Mouse (Mus musculus) MEL-GATA-1-ER (cell line): Measurements from ENCODE around the gene Armc3.

Experiments
- DNase-seq: peaks from one replicate; pipeline ENCODE4 v3.0.0-alpha.2; 2012; ENCODE audit warnings: low read depth; ENCODE audit errors: extremely low read depth

Armc3 gene

GRCm38 (mm10) chr2:19348454-19348853 lies 149.4 kb downstream of the Armc3 start:
- no peak for DNase-seq

- no peak for DNase-seq
These were observed 151.1 kb downstream of the Armc3 start for GRCm38 (mm10) chr2:19350167-19350566.

- DNase-seq, result no peak
These were observed 152.6 kb downstream of the Armc3 start for GRCm38 (mm10) chr2:19351615-19352253.

GRCm38 (mm10) chr2:19353158-19353557 lies 154.1 kb downstream of the Armc3 start:
- DNase-seq, result no peak
